20 mouse cellular contexts compared by ENCODE assay signal in genomic region chr16:35726601-35727000, GRCm38 (mm10). TPM values are rescaled to one million over a fixed set of nuclear protein-coding genes. Genes with fewer than 3 reads are reported as not detected.
A peak's percentile ranks its signal among the peaks of the same experiment; 100 is the strongest.
DNase-seq lines count a peak whose midpoint lies in the region; TF ChIP-seq lines count a peak whose summit lies in the region.
"Had no signal": no experiment of that assay in that cellular context is flagged by ENCODE, and none has a peak within 500 bp of the region (broad histone marks: within the 10 kb centered on the region; RNA-seq: fewer than 3 reads in every experiment).

No protein-coding gene starts in this region.

- no peak overlapping the region for H3K4me3 ChIP-seq in gastrocnemius, adult 2 months
- no peak overlapping the region for H3K4me3 ChIP-seq in layer of hippocampus, adult 2 months
- H3K4me3 ChIP-seq: embryonic facial prominence, embryonic 13.5 days; embryonic facial prominence, embryonic 15.5 days; erythroblast, embryonic 14.5 days; forebrain, embryonic 10.5 days; forebrain, embryonic 12.5 days had no signal

- intact Hi-C loops in gastrocnemius, adult 2 months (cut with DNase I), result no loop called here

- TF ChIP-seq CTCF in gastrocnemius, adult 2 months (IDR thresholded peaks at IDR 0.05), result peak; percentile 23; the same call in 1 of the 2 replicates
- peak; percentile 53 for TF ChIP-seq CTCF in layer of hippocampus, adult 2 months (conservative IDR thresholded peaks at IDR 0.05)

- DNase-seq in gastrocnemius, adult 2 months, result no peak
- no peak for DNase-seq in gastrocnemius, adult 8-10 months (ENCODE audit: low spot score in 2 of 2)
- DNase-seq in layer of hippocampus, adult 2 months (ENCODE audit: low spot score in 2 of 2), result no peak
- no peak for DNase-seq in layer of hippocampus, adult 9-10 months (ENCODE audit: low spot score)
- peak; percentile 27 for DNase-seq in 3T3-L1 (ENCODE audit: low read depth, low spot score)
- DNase-seq in cerebellum, adult 11-12 months, result no peak
- DNase-seq: adrenal gland, adult 8-10 months; adrenal gland, postnatal 14 days; adrenal gland, postnatal 36 days; cerebellum, adult 18-20 months; cerebellum, adult 8-10 months; cerebellum, adult 9-11 months; cerebellum, postnatal 14 days; cerebellum, postnatal 36 days; embryo, embryonic 11 days had no signal

- no peak overlapping the region for H3K27ac ChIP-seq in gastrocnemius, adult 2 months
- H3K27ac ChIP-seq in layer of hippocampus, adult 2 months, result no peak overlapping the region
- H3K27ac ChIP-seq: embryonic facial prominence, embryonic 13.5 days; embryonic facial prominence, embryonic 15.5 days; forebrain, embryonic 10.5 days; forebrain, embryonic 12.5 days had no signal

RNA-seq across cellular contexts. Expression of gene Dirc2, which starts 42.6 kb away (rescaled TPM):
- 10 to 100 TPM; 53.7 to 70.8 TPM for total RNA-seq in gastrocnemius, adult 2 months (2021)
- 10 to 100 TPM; 64.0 to 70.1 (median 66.4) TPM for total RNA-seq in gastrocnemius, adult 8-10 months (2022)
- 10 to 100 TPM; 66.3 to 69.1 TPM for total RNA-seq in layer of hippocampus, adult 2 months (2021)

RNA-seq across cellular contexts. Expression of gene Hspbap1, which starts 43.6 kb away (rescaled TPM):
- total RNA-seq in gastrocnemius, adult 2 months (2021), result 1 to 10 TPM; 3.1 to 3.3 TPM
- 1 to 10 TPM; 2.8 to 4.2 (median 3.7) TPM for total RNA-seq in gastrocnemius, adult 8-10 months (2022)
- total RNA-seq in layer of hippocampus, adult 2 months (2021), result 1 to 10 TPM; 5.9 to 6.0 TPM
